In the genomic region with DNA sequence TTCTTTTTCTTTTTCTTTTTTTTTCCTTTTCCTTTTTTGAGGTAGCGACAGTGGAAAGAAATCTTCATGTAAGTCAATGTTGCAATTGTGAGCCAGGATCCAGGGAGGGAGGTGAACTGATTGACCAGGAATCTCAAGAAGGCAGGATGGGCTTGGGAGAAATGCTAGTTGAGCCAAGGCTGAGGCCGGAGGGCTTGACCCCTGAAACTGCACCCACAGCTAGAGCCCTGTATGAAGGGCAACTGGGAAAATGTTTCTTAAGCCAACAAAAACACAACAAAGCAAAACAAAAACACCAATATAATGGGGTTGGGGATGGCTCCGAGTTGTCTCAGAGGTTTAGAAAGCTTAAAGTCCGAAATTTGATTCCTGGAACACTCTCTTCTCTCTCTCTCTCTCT, we compare ENCODE assay signal across 31 mouse cellular contexts. TPM values are rescaled to one million over a fixed set of nuclear protein-coding genes. Genes with fewer than 3 reads are reported as not detected.
DNase-seq lines count a peak whose midpoint lies in the region; ATAC-seq and TF ChIP-seq lines count a peak whose summit lies in the region.
"Had no signal": no experiment of that assay in that cellular context is flagged by ENCODE, and none has a peak within 500 bp of the region (broad histone marks: within the 10 kb centered on the region; RNA-seq: fewer than 3 reads in every experiment).

No protein-coding gene starts in this region.

- H3K4me3 ChIP-seq in kidney, embryonic 16.5 days (ENCODE audit: low read length) = no peak overlapping the region
- no peak overlapping the region for H3K4me3 ChIP-seq in liver, adult 2 months (ENCODE audit: insufficient read depth, low read depth, low read length)
- no peak overlapping the region for H3K4me3 ChIP-seq in liver, embryonic 11.5 days (ENCODE audit: low read depth, low read length)
- no peak overlapping the region for H3K4me3 ChIP-seq in forebrain, embryonic 11.5 days (ENCODE audit: low read depth, low read length)
- H3K4me3 ChIP-seq: hindbrain, embryonic 12.5 days; myocyte; neural tube, embryonic 13.5 days had no signal

- 57% methylated on average over 4 of the region's 4 CpGs for WGBS in kidney, embryonic 16.5 days
- 76% methylated on average over 4 of the region's 4 CpGs for WGBS in liver, adult 2 months
- WGBS in liver, embryonic 11.5 days = 73% methylated on average over 4 of the region's 4 CpGs
- WGBS in forebrain, embryonic 11.5 days = 55% methylated on average over 4 of the region's 4 CpGs

- TF ChIP-seq POLR2A in liver, adult 2 months (IDR thresholded peaks at IDR 0.05; ENCODE audit: extremely low read depth, insufficient read depth, low read length) = no peak

- no peak for TF ChIP-seq CTCF in liver, adult 2 months (IDR thresholded peaks at IDR 0.05; ENCODE audit: low read depth, low read length)

- no peak for ATAC-seq in kidney, embryonic 16.5 days (ENCODE audit: low FRiP score, low TSS enrichment)
- ATAC-seq in liver, embryonic 11.5 days (replicated peaks; ENCODE audit: low FRiP score) = no peak
- no peak for ATAC-seq in forebrain, embryonic 11.5 days (replicated peaks; ENCODE audit: low FRiP score)
- ATAC-seq: intestine, postnatal 0 days; Patski had no signal

- no peaks in the 10 kb centered on the region for H3K36me3 ChIP-seq in kidney, embryonic 16.5 days (ENCODE audit: insufficient read depth, low read length)
- H3K36me3 ChIP-seq in liver, adult 2 months (ENCODE audit: control insufficient read depth, insufficient read depth, low read length) = no peaks in the 10 kb centered on the region
- no peaks in the 10 kb centered on the region for H3K36me3 ChIP-seq in liver, embryonic 11.5 days (ENCODE audit: control insufficient read depth, insufficient read depth, low read length)
- H3K36me3 ChIP-seq in forebrain, embryonic 11.5 days (ENCODE audit: control insufficient read depth, insufficient read depth, low read length) = no peaks in the 10 kb centered on the region
- H3K36me3 ChIP-seq: hindbrain, embryonic 12.5 days; neural tube, embryonic 13.5 days had no signal

- no peak overlapping the region for H3K4me2 ChIP-seq in kidney, embryonic 16.5 days (replicated peaks; ENCODE audit: low read depth, low read length)
- no peak overlapping the region for H3K4me2 ChIP-seq in liver, embryonic 11.5 days
- no peak overlapping the region for H3K4me2 ChIP-seq in forebrain, embryonic 11.5 days (ENCODE audit: low read depth, low read length, severe bottlenecking)
- H3K4me2 ChIP-seq: hindbrain, embryonic 12.5 days; midbrain, embryonic 11.5 days; neural tube, embryonic 13.5 days had no signal

- peaks cover 2% of the 10 kb centered on the region for H3K4me1 ChIP-seq in kidney, embryonic 16.5 days (ENCODE audit: insufficient read depth, low read length)
- H3K4me1 ChIP-seq in liver, adult 2 months (ENCODE audit: control insufficient read depth, insufficient read depth, low read length) = peaks cover 22% of the 10 kb centered on the region
- no peaks in the 10 kb centered on the region for H3K4me1 ChIP-seq in liver, embryonic 11.5 days (replicated peaks; ENCODE audit: control insufficient read depth, insufficient read depth, low read length)
- H3K4me1 ChIP-seq in forebrain, embryonic 11.5 days (replicated peaks; ENCODE audit: control insufficient read depth, insufficient read depth, low read length) = peaks cover 5% of the 10 kb centered on the region; the same call in 1 of the 2 replicates
- H3K4me1 ChIP-seq: hindbrain, embryonic 12.5 days had no signal

- H3K27me3 ChIP-seq in kidney, embryonic 16.5 days (ENCODE audit: insufficient read depth, low read length) = no peaks in the 10 kb centered on the region
- no peaks in the 10 kb centered on the region for H3K27me3 ChIP-seq in liver, adult 2 months (ENCODE audit: control insufficient read depth, insufficient read depth, low read length)
- no peaks in the 10 kb centered on the region for H3K27me3 ChIP-seq in liver, embryonic 11.5 days (replicated peaks; ENCODE audit: control insufficient read depth, insufficient read depth, low read length)
- H3K27me3 ChIP-seq in forebrain, embryonic 11.5 days (ENCODE audit: control insufficient read depth, insufficient read depth, low read length) = no peaks in the 10 kb centered on the region
- H3K27me3 ChIP-seq: CH12.LX; hindbrain, embryonic 12.5 days; neural tube, embryonic 13.5 days; Patski had no signal

- no peaks in the 10 kb centered on the region for H3K9me3 ChIP-seq in kidney, embryonic 16.5 days (ENCODE audit: low read length)
- no peaks in the 10 kb centered on the region for H3K9me3 ChIP-seq in liver, embryonic 11.5 days (ENCODE audit: control insufficient read depth, low read length)
- H3K9me3 ChIP-seq in forebrain, embryonic 11.5 days (ENCODE audit: control insufficient read depth, low read length) = no peaks in the 10 kb centered on the region
- H3K9me3 ChIP-seq: hindbrain, embryonic 12.5 days; neural tube, embryonic 13.5 days had no signal

- no peaks in the 10 kb centered on the region for H3K79me2 ChIP-seq in liver, adult 2 months (ENCODE audit: control insufficient read depth, insufficient read depth, low read length)

- H3K27ac ChIP-seq in kidney, embryonic 16.5 days (ENCODE audit: low read length) = no peak overlapping the region
- no peak overlapping the region for H3K27ac ChIP-seq in liver, adult 2 months (replicated peaks; ENCODE audit: insufficient read depth, low read depth, low read length)
- H3K27ac ChIP-seq in liver, embryonic 11.5 days (ENCODE audit: low read depth, low read length) = no peak overlapping the region
- H3K27ac ChIP-seq in forebrain, embryonic 11.5 days (ENCODE audit: low read depth, low read length) = no peak overlapping the region
- H3K27ac ChIP-seq: liver, embryonic 14.5 days; neural tube, embryonic 13.5 days; stomach, postnatal 0 days had no signal

- peak; percentile 31 for DNase-seq in embryo, embryonic 10 days (ENCODE audit: low spot score)
- no peak for DNase-seq in embryo, embryonic 10.5 days (ENCODE audit: low spot score)
- peak; percentile 37 for DNase-seq in kidney, adult 18-20 months
- DNase-seq in liver, adult 2 months (ENCODE audit: extremely low read depth, low read depth, low spot score) = peak; percentile 11
- DNase-seq in liver, embryonic 11.5 days (ENCODE audit: low spot score) = no peak
- DNase-seq in kidney, postnatal 36 days = peak; percentile 45 to 73
- no peak for DNase-seq in forebrain, embryonic 11.5 days (ENCODE audit: low spot score)
- DNase-seq: adrenal gland, postnatal 14 days; cerebellum, adult 11 months; cerebellum, adult 9-10 months; cerebellum, postnatal 36 days; gastrocnemius, postnatal 14 days; heart, postnatal 14 days; left cerebral cortex, postnatal 4 days; lung, adult 2 months; lung, postnatal 10 days; right cerebral cortex, postnatal 4 days; thymus, adult 18-20 months; thymus, postnatal 25 days had no signal

- no peak overlapping the region for H3K9ac ChIP-seq in kidney, embryonic 16.5 days (replicated peaks; ENCODE audit: low read length)
- no peak overlapping the region for H3K9ac ChIP-seq in liver, adult 2 months (ENCODE audit: low read depth, low read length)
- H3K9ac ChIP-seq in liver, embryonic 11.5 days (ENCODE audit: low read depth, low read length) = no peak overlapping the region
- H3K9ac ChIP-seq in forebrain, embryonic 11.5 days (ENCODE audit: low read length) = no peak overlapping the region
- H3K9ac ChIP-seq: hindbrain, embryonic 12.5 days; liver, embryonic 14.5 days; neural tube, embryonic 13.5 days had no signal

RNA-seq across cellular contexts. Expression of gene Pdk4, which starts 47.7 kb away (rescaled TPM):
- polyA plus RNA-seq in kidney, embryonic 16.5 days (2015; fragmentation: Nextera tagmentation; extraction: Ambion mirVana) = 3.6 and 4.2 TPM in 2 replicates
- total RNA-seq in liver, adult 2 months (2014; rRNA removed) = 2.7 and 2.9 TPM in 2 replicates
- 3.8 and 10.3 TPM in 2 replicates for polyA plus RNA-seq in liver, adult 2 months (2012; rRNA removed)
- polyA plus RNA-seq in liver, embryonic 11.5 days (2014; fragmentation: Nextera tagmentation; extraction: Ambion mirVana) = 2.1 and 2.4 TPM in 2 replicates
- 0.80 and 1.4 TPM in 2 replicates for polyA plus RNA-seq in forebrain, embryonic 11.5 days (2014; fragmentation: Nextera tagmentation; extraction: Ambion mirVana)
- total RNA-seq: CH12.LX; granulocyte monocyte progenitor cell, adult 5-6 weeks; megakaryocyte progenitor cell, adult 5-6 weeks had no signal

Comparison
In these comparisons a context has a peak if more than half of its experiments do, and no peak if none do; other contexts are left out.
1. DNase-seq: peak in embryo, embryonic 10 days (single experiment), kidney, adult 18-20 months (single experiment), liver, adult 2 months (single experiment) and kidney, postnatal 36 days (2 of 2); none in embryo, embryonic 10.5 days (single experiment), liver, embryonic 11.5 days (single experiment) and forebrain, embryonic 11.5 days (single experiment).